In the genomic region with DNA sequence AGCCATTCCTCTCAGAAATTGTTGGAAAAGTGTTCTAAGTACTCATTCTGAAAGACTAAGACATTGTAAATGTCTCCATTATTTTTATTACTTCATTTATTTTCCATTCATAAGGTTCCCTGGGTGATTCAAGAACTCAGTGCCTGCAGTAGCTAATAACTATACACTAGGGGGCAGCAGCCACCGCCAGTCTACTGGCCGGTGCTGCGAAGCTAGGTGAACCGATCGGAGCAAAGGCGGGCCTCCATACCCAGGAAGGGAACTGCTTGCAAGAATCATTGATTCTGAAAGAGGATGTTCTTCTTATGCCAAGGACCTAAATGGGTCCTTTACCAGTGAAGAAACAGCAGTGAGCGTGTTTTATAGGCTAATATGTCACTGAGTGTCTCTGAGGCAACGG, we compare ENCODE assay signal across 1 mouse cellular context.
TF ChIP-seq lines count a peak whose summit lies in the region.

No protein-coding gene starts in this region.

TF ChIP-seq in CH12.LX, 34 proteins besides CTCF, POLR2A, EP300 and RAD21 (continued from another document):
- TF ChIP-seq ZMIZ1 (IDR thresholded peaks at IDR 0.05; ENCODE audit: low read depth, low read length) (no peak), SIN3A (IDR thresholded peaks at IDR 0.05; ENCODE audit: low read length) (peak; percentile 59; the same call in 1 of the 2 replicates), UBTF (IDR thresholded peaks at IDR 0.05; ENCODE audit: low read depth, low read length) (no peak), BHLHE40 (IDR thresholded peaks at IDR 0.05; ENCODE audit: low read depth, low read length) (peak; percentile 31; the same call in 1 of the 2 replicates)
